Mouse (Mus musculus) gastrocnemius, postnatal 36 days (tissue): Measurements from ENCODE around the gene Gm13090. TPM values are rescaled to one million over a fixed set of nuclear protein-coding genes. Genes with fewer than 3 reads are reported as not detected.

Source experiments
- DNase-seq, 2 experiments: peaks; one replicate each; pipeline ENCODE4 v3.0.0; 2022
- intact Hi-C: fragments of 180-260 bp; cut with DNase I; formaldehyde crosslinking; loops from one replicate; pipeline ENCODE4 v1.15.1; 2025
- total RNA-seq, 2 experiments: library from RNA; stranded (reverse); gene quantifications; 2 replicates each; pipeline ENCODE4 v1.2.3; 2021

The Gm13090 gene
- total RNA-seq, 2 experiments from 2014 or later: not detected

- intact Hi-C loops: no loop called here
- no peak for DNase-seq
Observed at GRCm38 (mm10) chr4:151096334-151097103, 7.1 kb downstream of the Gm13090 start.

GRCm38 (mm10) chr4:151097104-151097438, 7.7 kb downstream of the Gm13090 start:
- intact Hi-C loops: no loop called here
- DNase-seq: no peak

GRCm38 (mm10) chr4:151103646-151104045, 14.3 kb downstream of the Gm13090 start:
- intact Hi-C loops: no loop called here

GRCm38 (mm10) chr4:151104147-151104546, 14.8 kb downstream of the Gm13090 start:
- intact Hi-C loops: no loop called here
- no peak for DNase-seq

More at GRCm38 (mm10) chr4:151103646-151104045, 14.3 kb downstream of the Gm13090 start:
- no peak for DNase-seq

GRCm38 (mm10) chr4:151105886-151106285, 16.5 kb downstream of the Gm13090 start:
- DNase-seq: no peak
- intact Hi-C loops: no loop called here

- no peak for DNase-seq
- intact Hi-C loops: no loop called here
Observed at GRCm38 (mm10) chr4:151106468-151106867, 17.1 kb downstream of the Gm13090 start.

- intact Hi-C loops: no loop called here
- DNase-seq: no peak
Observed at GRCm38 (mm10) chr4:151107131-151108001, 18.0 kb downstream of the Gm13090 start.

GRCm38 (mm10) chr4:151108028-151108771, 18.8 kb downstream of the Gm13090 start:
- intact Hi-C loops: no loop called here
- peak; percentile 66 to 82 for DNase-seq

- intact Hi-C loops: no loop called here
Observed at GRCm38 (mm10) chr4:151108834-151109241, 19.5 kb downstream of the Gm13090 start.

GRCm38 (mm10) chr4:151111226-151111625, 21.9 kb downstream of the Gm13090 start:
- intact Hi-C loops: no loop called here
- DNase-seq: no peak

More at GRCm38 (mm10) chr4:151108834-151109241, 19.5 kb downstream of the Gm13090 start:
- DNase-seq: no peak

- no peak for DNase-seq
- intact Hi-C loops: no loop called here
Observed at GRCm38 (mm10) chr4:151114574-151114973, 25.2 kb downstream of the Gm13090 start.

GRCm38 (mm10) chr4:151118883-151119282, 29.5 kb downstream of the Gm13090 start:
- intact Hi-C loops: no loop called here
- no peak for DNase-seq

GRCm38 (mm10) chr4:151127636-151128548, 38.5 kb downstream of the Gm13090 start:
- intact Hi-C loops: no loop called here
- DNase-seq: no peak

GRCm38 (mm10) chr4:151128641-151129541, 39.5 kb downstream of the Gm13090 start:
- intact Hi-C loops: no loop called here
- DNase-seq: no peak

GRCm38 (mm10) chr4:151129725-151130557, 40.6 kb downstream of the Gm13090 start:
- peak; percentile 47 to 74 for DNase-seq
- intact Hi-C loops: no loop called here

- intact Hi-C loops: no loop called here
Observed at GRCm38 (mm10) chr4:151130756-151131490, 41.6 kb downstream of the Gm13090 start.

GRCm38 (mm10) chr4:151132493-151132892, 43.1 kb downstream of the Gm13090 start:
- peak; percentile 51 to 64 for DNase-seq
- intact Hi-C loops: no loop called here

More at GRCm38 (mm10) chr4:151130756-151131490, 41.6 kb downstream of the Gm13090 start:
- no peak for DNase-seq
